Mouse (Mus musculus): ENCODE measurements around the gene Bcan. TPM values are rescaled to one million over a fixed set of nuclear protein-coding genes. Genes with fewer than 3 reads are reported as not detected.

The Bcan gene
- polyA plus RNA-seq, 1 experiment from 2014 or later = 0.34 TPM

- ATAC-seq (ENCODE audit: insufficient read depth, low FRiP score) = no peak
- Histone ChIP-seq H3K4me1 (ENCODE audit: control insufficient read depth, insufficient read depth, low read length) (peaks cover 59% of the 10 kb centered on the region), H3K4me2 (ENCODE audit: low read depth, low read length) (0 out of 2 replicates have a peak overlapping the region, but pooled peaks have one; percentile 0), H3K9me3 (replicated peaks; ENCODE audit: control insufficient read depth, low read length) (no peaks in the 10 kb centered on the region), H3K9ac (ENCODE audit: low read length) (peak overlapping the region; percentile 29; the same call in 1 of the 2 replicates), H3K27ac (ENCODE audit: low read length) (peak overlapping the region; percentile 66), H3K4me3 (replicated peaks; ENCODE audit: low read length) (no peak overlapping the region), H3K36me3 (ENCODE audit: control insufficient read depth, insufficient read depth, low read length) (no peaks in the 10 kb centered on the region), H3K27me3 (ENCODE audit: control insufficient read depth, insufficient read depth, low read length) (peaks cover 6% of the 10 kb centered on the region)
- 44% methylated on average over 12 of the region's 12 CpGs for WGBS
Observed at GRCm38 (mm10) chr3:87985505-87986320, 14.3 kb downstream of the Bcan start.

GRCm38 (mm10) chr3:87984094-87984493 lies 15.9 kb downstream of the Bcan start:
- H3K4me1 ChIP-seq (ENCODE audit: control insufficient read depth, insufficient read depth, low read length) = peaks cover 59% of the 10 kb centered on the region
- H3K9me3 ChIP-seq (replicated peaks; ENCODE audit: control insufficient read depth, low read length) = no peaks in the 10 kb centered on the region
- H3K9ac ChIP-seq (ENCODE audit: low read length) = peak overlapping the region; percentile 63; the same call in 1 of the 2 replicates
- H3K27ac ChIP-seq (ENCODE audit: low read length) = peak overlapping the region; percentile 96
- WGBS = 50% methylated on average over 3 of the region's 3 CpGs
- no peak overlapping the region for H3K4me3 ChIP-seq (replicated peaks; ENCODE audit: low read length)
- H3K27me3 ChIP-seq (ENCODE audit: control insufficient read depth, insufficient read depth, low read length) = no peaks in the 10 kb centered on the region; the same call in 1 of the 2 replicates
- ATAC-seq (ENCODE audit: insufficient read depth, low FRiP score) = no peak
- no peak overlapping the region; the same call in 1 of the 2 replicates for H3K4me2 ChIP-seq (ENCODE audit: low read depth, low read length)
- H3K36me3 ChIP-seq (ENCODE audit: control insufficient read depth, insufficient read depth, low read length) = no peaks in the 10 kb centered on the region

DNA sequence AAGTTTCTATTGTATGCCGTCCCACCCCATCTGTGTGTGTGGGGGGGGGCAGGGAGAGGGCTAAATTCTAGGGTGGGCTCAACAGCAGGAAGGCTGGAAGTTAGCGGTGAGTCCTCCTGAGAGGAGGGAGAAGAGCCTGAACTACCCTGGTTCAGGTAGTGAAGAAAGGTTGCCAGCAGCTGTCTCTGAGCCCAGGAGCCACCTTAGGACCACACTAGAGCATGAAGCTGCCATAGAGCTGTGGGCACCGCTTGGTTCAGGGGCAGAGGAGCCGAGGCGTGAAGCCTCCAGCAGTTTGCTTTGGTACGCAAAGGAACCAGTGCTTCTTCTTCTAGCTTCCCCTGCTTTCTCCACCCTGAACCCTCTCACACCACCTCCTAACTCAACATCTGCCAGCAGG lies 16.4 kb downstream of the Bcan start:
- 50% methylated on average over 6 of the region's 6 CpGs for WGBS
- no peaks in the 10 kb centered on the region for H3K36me3 ChIP-seq (ENCODE audit: control insufficient read depth, insufficient read depth, low read length)
- H3K27me3 ChIP-seq (ENCODE audit: control insufficient read depth, insufficient read depth, low read length) = no peaks in the 10 kb centered on the region; the same call in 1 of the 2 replicates
- peaks cover 59% of the 10 kb centered on the region for H3K4me1 ChIP-seq (ENCODE audit: control insufficient read depth, insufficient read depth, low read length)
- peak overlapping the region; percentile 63 for H3K9ac ChIP-seq (ENCODE audit: low read length)
- no peak overlapping the region for H3K4me3 ChIP-seq (replicated peaks; ENCODE audit: low read length)
- no peaks in the 10 kb centered on the region for H3K9me3 ChIP-seq (replicated peaks; ENCODE audit: control insufficient read depth, low read length)
- H3K4me2 ChIP-seq (ENCODE audit: low read depth, low read length) = peak overlapping the region; percentile 48
- peak overlapping the region; percentile 96 for H3K27ac ChIP-seq (ENCODE audit: low read length)
- ATAC-seq (ENCODE audit: insufficient read depth, low FRiP score) = no peak

GRCm38 (mm10) chr3:87982836-87983601 lies 17.0 kb downstream of the Bcan start:
- 3% methylated on average over 13 of the region's 13 CpGs for WGBS
- H3K27me3 ChIP-seq (ENCODE audit: control insufficient read depth, insufficient read depth, low read length) = no peaks in the 10 kb centered on the region
- H3K4me3 ChIP-seq (replicated peaks; ENCODE audit: low read length) = 0 out of 2 replicates have a peak overlapping the region, but pooled peaks have one; percentile 11

GRCm38 (mm10) chr3:87981894-87982835 lies 17.9 kb downstream of the Bcan start:
- 27% methylated on average over 12 of the region's 12 CpGs for WGBS
- Histone ChIP-seq H3K9ac (ENCODE audit: low read length) (peak overlapping the region; percentile 63), H3K27me3 (ENCODE audit: control insufficient read depth, insufficient read depth, low read length) (no peaks in the 10 kb centered on the region), H3K36me3 (ENCODE audit: control insufficient read depth, insufficient read depth, low read length) (no peaks in the 10 kb centered on the region), H3K4me3 (replicated peaks; ENCODE audit: low read length) (0 out of 2 replicates have a peak overlapping the region, but pooled peaks have one; percentile 4), H3K4me2 (ENCODE audit: low read depth, low read length) (peak overlapping the region; percentile 48), H3K27ac (ENCODE audit: low read length) (peak overlapping the region; percentile 96), H3K4me1 (ENCODE audit: control insufficient read depth, insufficient read depth, low read length) (peaks cover 52% of the 10 kb centered on the region), H3K9me3 (replicated peaks; ENCODE audit: control insufficient read depth, low read length) (no peaks in the 10 kb centered on the region)
- peak; percentile 51 for ATAC-seq (ENCODE audit: insufficient read depth, low FRiP score)

More at GRCm38 (mm10) chr3:87982836-87983601, 17.0 kb downstream of the Bcan start:
- Histone ChIP-seq H3K9me3 (replicated peaks; ENCODE audit: control insufficient read depth, low read length) (no peaks in the 10 kb centered on the region), H3K36me3 (ENCODE audit: control insufficient read depth, insufficient read depth, low read length) (no peaks in the 10 kb centered on the region), H3K9ac (ENCODE audit: low read length) (peak overlapping the region; percentile 63), H3K4me1 (ENCODE audit: control insufficient read depth, insufficient read depth, low read length) (peaks cover 57% of the 10 kb centered on the region), H3K27ac (ENCODE audit: low read length) (peak overlapping the region; percentile 96), H3K4me2 (ENCODE audit: low read depth, low read length) (peak overlapping the region; percentile 48)
- peak; percentile 69 for ATAC-seq (ENCODE audit: insufficient read depth, low FRiP score)

GRCm38 (mm10) chr3:87981214-87981760 lies 18.7 kb downstream of the Bcan start:
- Histone ChIP-seq H3K36me3 (ENCODE audit: control insufficient read depth, insufficient read depth, low read length) (no peaks in the 10 kb centered on the region), H3K27me3 (ENCODE audit: control insufficient read depth, insufficient read depth, low read length) (no peaks in the 10 kb centered on the region), H3K27ac (ENCODE audit: low read length) (peak overlapping the region; percentile 96), H3K4me1 (ENCODE audit: control insufficient read depth, insufficient read depth, low read length) (peaks cover 48% of the 10 kb centered on the region), H3K4me2 (ENCODE audit: low read depth, low read length) (no peak overlapping the region), H3K4me3 (replicated peaks; ENCODE audit: low read length) (no peak overlapping the region), H3K9ac (ENCODE audit: low read length) (no peak overlapping the region), H3K9me3 (replicated peaks; ENCODE audit: control insufficient read depth, low read length) (no peaks in the 10 kb centered on the region)
- 80% methylated on average over 6 of the region's 6 CpGs for WGBS
- ATAC-seq (ENCODE audit: insufficient read depth, low FRiP score) = no peak

- H3K9me3 ChIP-seq (replicated peaks; ENCODE audit: control insufficient read depth, low read length) = no peaks in the 10 kb centered on the region
- 68% methylated on average over 5 of the region's 5 CpGs for WGBS
- ATAC-seq (ENCODE audit: insufficient read depth, low FRiP score) = no peak
- 0 out of 2 replicates have a peak overlapping the region, but pooled peaks have one; percentile 96 for H3K27ac ChIP-seq (ENCODE audit: low read length)
- no peaks in the 10 kb centered on the region for H3K27me3 ChIP-seq (ENCODE audit: control insufficient read depth, insufficient read depth, low read length)
- H3K4me3 ChIP-seq (replicated peaks; ENCODE audit: low read length) = no peak overlapping the region
- H3K4me1 ChIP-seq (ENCODE audit: control insufficient read depth, insufficient read depth, low read length) = peaks cover 42% of the 10 kb centered on the region
- no peak overlapping the region for H3K9ac ChIP-seq (ENCODE audit: low read length)
- H3K4me2 ChIP-seq (ENCODE audit: low read depth, low read length) = no peak overlapping the region
- H3K36me3 ChIP-seq (ENCODE audit: control insufficient read depth, insufficient read depth, low read length) = no peaks in the 10 kb centered on the region
Observed at GRCm38 (mm10) chr3:87980728-87981127, 19.3 kb downstream of the Bcan start.

- Histone ChIP-seq H3K27me3 (ENCODE audit: control insufficient read depth, insufficient read depth, low read length) (no peaks in the 10 kb centered on the region), H3K27ac (ENCODE audit: low read length) (no peak overlapping the region), H3K4me3 (replicated peaks; ENCODE audit: low read length) (no peak overlapping the region), H3K36me3 (ENCODE audit: control insufficient read depth, insufficient read depth, low read length) (no peaks in the 10 kb centered on the region), H3K4me1 (ENCODE audit: control insufficient read depth, insufficient read depth, low read length) (peaks cover 36% of the 10 kb centered on the region), H3K9ac (ENCODE audit: low read length) (no peak overlapping the region), H3K9me3 (replicated peaks; ENCODE audit: control insufficient read depth, low read length) (no peaks in the 10 kb centered on the region), H3K4me2 (ENCODE audit: low read depth, low read length) (no peak overlapping the region)
- WGBS = 45% methylated on average over 3 of the region's 3 CpGs
- ATAC-seq (ENCODE audit: insufficient read depth, low FRiP score) = no peak
Observed at GRCm38 (mm10) chr3:87980085-87980484, 19.9 kb downstream of the Bcan start.

Measured in stomach, embryonic 16.5 days (tissue).